Mouse (Mus musculus) embryo, embryonic 10.5 days (tissue): ENCODE measurements around the gene S100a1.

Experiments used
- DNase-seq: peaks from one replicate; pipeline ENCODE4 v3.0.0-alpha.2; 2015; ENCODE audit warnings: low spot score

Gene S100a1

DNA sequence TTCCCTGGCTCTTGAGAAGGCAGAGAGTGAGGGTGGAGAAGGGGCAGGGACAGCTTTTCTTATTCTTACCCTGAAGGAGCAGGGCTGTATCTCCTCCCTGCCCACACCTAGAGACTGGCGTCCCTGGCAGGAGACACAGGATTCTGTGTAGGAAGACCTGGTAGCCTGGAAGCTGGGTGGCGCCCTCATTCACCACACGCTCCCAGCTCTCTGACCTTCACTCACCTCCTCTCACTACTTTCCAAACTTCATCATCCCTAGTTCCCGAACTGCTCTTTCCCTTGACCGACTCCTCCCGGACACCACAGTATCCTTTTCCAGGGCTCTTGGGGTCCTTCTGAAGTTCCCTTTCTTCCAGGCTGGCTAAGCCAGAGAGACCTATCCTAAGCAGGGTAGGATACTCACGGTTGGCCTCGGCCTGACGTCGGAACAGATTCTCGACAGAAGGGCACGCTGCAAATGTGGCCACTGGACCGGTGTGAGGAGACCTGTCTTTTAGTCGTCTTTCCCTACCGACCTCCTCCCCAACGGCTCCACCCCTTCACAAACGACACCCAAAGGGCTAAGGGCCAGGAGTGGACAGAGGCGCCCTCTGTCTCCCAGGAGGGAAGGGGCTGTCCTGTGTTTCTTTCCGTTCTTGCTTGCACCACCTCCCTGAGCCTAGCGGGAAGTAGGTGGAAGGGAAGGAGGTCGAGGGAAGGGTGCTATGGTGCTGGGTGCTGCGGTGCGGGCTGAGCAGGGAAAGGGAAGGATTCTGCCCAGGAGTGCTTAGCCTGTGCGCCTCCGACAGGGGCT lies at the start of gene S100a1, which contains the start of gene S100a13:
Gene S100a1, minus strand, starts transcription at position 597 of the 795 bp plus-strand sequence.
Gene S100a13, plus strand, starts transcription at position 640 of the 795 bp plus-strand sequence.
- peak; percentile 47 for DNase-seq

DNA sequence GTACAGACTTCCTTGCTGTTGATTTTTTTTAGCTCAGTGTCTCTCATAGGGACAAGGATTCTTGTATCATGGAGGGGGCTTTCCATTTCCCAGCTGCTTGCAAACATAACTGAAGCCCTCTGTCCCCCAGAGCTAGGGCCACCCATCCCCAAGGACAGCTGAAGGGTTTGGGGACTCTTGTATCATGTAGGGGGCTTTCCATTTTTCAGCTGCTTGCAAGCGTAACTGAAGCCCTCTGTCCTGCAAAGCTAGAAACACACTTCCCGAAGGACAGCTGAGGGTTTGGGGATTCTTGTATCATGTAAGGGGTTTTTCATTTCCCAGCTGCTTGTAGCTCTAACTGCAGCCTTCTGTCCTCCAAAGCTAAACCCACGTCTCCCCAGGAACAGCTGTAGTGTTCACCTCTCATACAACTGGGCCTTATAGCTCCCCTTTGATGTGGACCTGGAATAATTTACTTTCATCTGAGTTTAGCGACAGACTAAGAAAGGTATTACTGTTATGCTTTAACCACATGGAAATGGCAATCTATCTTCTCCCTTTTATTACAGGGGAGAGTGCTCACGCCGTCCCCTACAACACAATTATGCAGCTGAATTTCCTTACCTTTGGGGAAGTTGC lies 45.9 kb upstream of the S100a1 start, which contains the start of gene S100a3:
Gene S100a3, plus strand, starts transcription at position 571 of the 621 bp plus-strand sequence.
- DNase-seq: no peak

DNA sequence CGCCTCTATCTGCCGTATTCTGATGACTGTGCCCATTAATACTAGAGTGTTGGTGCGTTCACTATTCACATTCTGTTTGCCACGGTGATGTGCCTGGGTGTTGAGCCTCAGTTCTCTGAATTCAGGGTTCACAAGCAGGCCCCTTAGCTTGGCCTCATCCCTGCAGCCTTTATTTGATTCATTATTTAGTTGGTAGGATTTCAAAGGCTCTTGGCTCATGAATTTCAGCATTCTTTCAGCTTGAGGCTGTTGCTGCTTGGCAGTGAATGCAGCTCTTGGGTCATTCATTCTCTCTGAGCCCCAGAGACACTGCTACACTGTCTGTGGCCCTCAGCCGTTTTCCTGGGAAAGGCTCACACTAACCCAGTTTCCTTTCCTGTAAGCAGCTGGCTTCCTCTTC lies 41.8 kb upstream of the S100a1 start:
- peak; percentile 14 for DNase-seq

DNA sequence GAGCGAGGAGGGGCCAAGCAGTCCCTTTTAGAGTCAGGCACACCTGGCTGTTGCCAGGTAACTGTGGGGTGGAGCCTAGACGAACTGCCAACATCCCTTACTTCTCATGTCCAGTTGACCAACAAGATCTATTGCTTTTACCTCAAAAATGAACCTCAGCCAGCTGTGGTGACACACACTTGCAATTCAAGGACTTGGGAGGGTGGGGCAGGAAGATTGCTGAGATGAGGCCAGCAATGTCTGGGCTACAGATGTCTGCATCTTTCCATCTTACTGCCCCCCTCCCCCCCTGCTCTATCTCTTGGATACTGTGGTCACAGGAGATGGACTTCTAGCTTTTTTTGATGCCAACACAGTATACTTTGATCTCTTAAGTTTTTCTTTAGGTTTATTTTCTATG lies 38.0 kb upstream of the S100a1 start:
- no peak for DNase-seq

DNA sequence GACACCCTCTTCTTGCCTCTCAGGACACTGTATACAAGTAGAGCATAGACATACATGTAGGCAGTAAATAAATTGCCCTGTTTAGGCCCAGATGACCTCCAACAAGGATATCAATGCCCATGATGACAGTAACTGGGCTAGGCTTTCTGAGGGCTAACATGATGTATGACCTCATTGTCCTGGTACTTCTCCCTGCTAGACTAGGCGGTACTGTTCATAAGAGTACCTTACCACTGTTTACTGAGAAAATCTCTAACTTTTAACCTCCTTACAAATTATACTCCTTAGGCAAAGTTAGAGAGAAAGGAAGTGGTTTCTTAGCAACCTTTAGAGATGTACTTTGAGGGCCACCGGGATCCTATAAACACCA lies 36.2 kb upstream of the S100a1 start:
- no peak for DNase-seq

DNA sequence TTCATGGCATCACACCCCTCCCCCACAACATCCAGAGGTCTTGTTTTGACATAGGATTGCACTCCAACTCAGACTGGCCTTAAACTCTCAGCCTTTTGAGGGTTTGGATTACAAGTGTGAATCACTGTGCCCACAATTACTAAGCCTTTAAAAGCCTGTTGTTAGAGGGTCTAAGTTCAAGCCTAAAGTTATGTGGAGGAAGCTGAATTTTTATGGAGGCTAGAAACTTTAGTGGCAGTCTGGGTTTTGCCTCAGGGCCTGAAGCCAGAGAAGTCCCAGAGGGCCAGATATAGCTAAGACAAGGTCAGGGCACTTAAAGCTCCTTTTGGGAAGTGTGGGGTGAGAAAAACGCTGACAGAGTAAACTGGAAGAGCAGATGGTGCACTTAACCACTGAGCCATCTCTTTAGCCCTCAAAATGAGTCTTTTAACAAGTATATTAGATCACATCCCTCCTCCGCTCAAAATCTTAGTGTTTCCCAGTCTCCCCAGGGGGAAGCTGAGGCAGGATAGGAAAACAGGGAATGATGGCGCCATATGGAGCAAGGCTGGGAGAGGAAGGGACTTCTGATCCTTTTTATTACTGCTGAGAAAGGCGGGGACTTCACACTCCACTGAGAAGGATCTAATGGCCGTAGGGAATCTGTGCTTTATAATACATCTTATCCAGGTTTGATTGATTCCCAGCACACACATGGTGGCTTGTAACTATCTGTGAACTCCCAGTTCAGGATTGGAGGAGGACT lies 35.7 kb upstream of the S100a1 start:
- peak; percentile 16 for DNase-seq

DNA sequence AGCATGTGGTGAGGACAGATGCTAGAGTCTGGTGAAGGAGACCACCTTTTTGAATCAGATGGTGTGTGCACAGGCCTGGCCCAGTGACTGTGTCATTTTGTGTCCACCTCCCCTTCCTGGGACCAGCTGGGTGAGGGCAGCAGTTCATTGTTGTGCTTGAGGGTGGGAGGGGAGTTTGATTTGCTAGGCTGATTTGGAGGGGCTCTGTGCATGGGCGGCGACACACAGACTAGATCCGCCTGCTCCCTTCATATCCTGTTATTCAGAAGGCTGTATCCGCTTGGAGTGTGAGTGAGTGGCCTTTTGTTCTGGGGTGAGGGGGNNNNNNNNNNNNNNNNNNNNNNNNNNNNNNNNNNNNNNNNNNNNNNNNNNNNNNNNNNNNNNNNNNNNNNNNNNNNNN lies 26.7 kb upstream of the S100a1 start:
- DNase-seq: peak; percentile 39

DNA sequence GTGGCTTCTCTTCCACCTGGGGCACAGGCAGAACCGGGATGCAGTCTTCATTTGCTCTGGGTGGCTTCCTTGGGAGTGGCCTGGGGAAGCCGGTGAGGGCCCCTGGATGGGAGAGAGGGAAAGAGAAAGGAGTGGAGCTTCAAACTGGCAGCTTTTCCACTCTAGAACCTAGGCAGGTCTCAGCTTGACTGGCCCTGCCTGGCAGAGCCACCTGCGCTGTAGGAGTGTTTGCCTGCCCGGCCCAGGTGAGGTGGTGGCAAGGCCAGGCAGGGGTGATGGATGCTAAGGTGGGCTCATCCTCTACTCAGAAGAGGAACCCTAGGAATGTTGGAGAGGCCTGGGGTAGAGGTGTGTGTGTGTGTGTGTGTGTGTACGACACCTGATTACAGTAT lies 23.7 kb upstream of the S100a1 start:
- no peak for DNase-seq

DNA sequence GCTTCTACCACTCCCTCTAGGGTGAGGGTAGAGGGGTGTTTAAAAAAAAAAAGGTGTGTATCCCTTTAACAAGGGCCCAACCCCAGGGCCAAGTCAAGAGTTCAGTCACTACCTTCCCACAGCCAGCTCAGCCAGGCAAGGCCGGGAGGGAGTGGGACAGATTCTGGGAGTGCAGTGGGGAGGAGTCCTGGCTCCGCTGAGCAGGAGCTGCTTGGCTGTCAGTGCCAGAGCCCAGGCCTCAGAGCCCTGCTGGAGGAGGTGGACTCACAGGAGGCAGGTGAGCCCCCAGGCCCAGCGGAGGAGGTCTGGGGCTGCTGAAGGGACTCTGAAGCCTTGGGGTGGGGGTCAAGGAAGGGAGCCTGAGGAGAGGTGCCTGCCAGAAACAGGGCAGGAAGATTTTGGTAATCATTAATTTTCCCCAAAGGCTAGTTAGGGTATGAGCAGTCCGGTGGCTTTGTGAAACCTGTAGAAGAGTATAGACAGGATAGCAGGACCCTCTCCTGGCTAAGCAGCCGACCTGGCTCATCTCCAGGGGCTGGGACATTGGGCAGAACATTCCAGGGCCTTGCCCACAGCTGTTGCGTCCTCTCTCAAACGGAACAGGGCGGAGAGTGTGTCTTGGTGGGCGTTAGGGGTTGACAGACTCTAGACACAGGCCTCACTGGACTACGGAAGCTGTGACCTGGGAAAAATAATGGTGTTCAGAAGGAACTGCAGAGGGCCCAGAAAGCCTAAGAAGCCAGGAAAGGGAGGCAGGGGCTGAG lies 23.1 kb upstream of the S100a1 start, which contains the start of gene S100a16:
Gene S100a16, plus strand, starts transcription at position 114 of the 764 bp plus-strand sequence.
- no peak for DNase-seq

DNA sequence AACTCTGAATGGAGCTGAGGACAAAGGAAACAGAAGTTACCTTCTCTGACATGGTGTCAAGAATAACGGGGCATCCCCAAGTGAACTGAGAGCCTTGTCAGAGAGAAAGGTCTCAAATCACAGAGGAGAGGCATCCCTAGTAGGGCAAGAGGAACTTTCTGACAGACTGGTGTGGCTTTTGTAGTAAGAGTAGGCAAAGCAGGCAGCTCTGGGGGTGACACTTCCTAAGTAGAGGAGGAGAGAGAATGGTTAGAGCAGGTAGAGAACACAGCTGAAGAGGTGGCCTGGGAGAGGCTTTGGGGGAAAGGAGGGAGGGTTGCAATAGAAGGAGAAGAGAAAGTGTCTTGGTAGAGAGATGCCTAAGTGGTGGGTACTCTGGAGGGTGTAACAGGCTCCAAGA lies 21.3 kb upstream of the S100a1 start:
- no peak for DNase-seq

DNA sequence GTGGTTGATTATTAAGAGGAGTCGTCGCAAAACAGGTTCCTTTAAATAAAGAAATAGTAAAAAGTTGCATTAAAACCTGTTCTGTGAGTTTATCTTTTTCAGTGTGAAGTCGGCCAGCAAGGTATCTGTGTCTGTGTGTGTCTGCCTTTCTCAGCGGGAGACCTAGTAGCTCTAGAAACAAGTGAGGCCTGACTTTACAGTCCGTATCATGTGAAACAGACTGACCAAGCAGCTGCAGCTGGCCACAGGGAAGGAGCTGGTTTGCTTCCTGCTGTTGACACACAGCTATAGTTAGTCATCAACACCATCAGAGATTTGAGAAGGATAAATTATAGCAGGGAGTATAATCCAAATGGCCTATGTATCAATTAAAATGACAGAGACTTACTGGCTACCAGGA lies 17.5 kb upstream of the S100a1 start:
- DNase-seq: no peak

DNA sequence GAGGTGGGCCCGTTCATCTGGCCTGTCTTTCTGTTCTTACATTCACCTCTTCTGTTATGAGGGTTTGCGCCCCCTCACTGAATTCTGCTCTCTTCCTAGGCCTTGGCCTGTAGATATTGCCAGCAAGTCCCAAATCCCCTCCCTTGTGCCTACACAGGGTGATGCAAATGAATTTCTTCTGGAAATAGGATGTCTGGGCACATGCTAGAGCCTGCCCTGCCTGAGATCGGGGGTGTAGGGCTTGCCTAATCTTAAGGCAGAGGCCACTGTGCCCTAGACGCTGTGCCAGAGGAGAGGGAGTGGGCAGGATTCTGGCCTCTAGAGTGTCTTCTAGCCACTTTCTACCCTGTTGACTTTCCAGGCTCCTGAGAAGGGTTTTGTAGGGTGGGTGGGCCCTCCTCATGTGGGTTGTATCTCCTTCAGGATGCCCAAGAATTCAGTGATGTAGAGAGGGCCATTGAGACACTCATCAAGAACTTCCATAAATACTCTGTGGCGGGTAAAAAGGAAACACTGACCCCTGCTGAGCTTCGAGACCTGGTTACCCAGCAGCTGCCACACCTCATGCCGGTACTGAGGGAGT lies 13.2 kb upstream of the S100a1 start:
- DNase-seq: no peak

DNA sequence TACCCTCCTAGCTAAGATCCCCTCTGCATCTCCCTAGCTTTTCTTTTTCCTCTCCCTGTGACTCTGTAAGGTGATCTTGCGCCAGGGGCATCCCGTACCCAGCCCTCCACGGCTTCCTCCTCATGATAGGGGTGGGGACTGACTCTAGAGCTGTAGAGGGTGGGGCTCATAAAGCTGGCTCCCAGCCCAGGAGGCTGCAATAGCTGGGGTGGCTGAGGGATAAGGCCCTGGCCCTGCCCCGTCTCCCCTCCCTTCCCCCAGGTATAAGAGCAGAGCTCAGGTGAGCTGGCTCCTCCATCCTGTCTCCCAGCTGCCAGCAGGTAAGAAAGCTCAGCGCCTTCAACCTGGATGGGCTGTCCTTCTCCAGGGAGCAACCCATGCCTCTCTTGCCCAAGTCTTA lies 12.4 kb upstream of the S100a1 start, which contains the start of gene S100a14:
Gene S100a14, plus strand, starts transcription at position 277 of the 400 bp plus-strand sequence.
- DNase-seq: no peak

DNA sequence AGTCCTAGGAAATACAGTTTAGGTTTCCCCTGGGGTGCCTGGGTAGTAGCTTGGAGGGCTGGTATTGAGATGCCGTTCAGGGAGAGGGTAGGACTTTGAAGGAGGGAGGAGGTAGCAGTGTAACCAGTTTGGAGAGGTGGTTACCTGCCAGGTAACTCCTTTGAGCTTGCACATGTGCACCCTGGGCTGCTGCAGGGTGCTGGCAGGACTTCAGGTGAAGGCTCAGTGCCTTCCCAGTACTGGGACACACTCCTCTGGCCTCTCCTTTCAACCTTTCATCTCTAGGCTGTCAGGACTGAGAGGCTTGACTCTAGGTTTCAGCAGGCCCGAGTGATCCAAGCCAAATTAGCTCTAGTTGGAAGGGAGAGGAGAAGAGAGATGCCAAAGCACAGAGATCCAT lies 11.9 kb upstream of the S100a1 start:
- DNase-seq: no peak

DNA sequence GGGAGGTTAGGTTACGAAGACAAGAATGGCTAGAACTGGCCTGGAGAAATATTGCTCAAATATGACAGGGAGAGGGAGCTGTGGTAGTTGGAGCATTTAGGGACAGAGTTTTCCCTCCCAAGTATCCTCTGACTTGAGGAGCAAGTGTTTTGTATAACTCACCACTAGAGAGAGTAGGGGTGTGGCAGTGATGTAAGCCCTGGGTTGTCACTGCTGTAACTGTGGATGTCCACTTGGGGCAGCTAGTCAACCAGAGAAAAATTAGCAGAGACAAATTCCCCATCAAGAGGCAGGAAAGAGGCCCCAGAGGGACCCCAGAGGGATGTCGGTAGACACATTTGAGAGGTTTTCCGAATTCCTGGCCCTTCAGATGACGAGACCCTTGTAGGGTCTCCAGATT lies 11.2 kb upstream of the S100a1 start:
- DNase-seq: peak; percentile 61

DNA sequence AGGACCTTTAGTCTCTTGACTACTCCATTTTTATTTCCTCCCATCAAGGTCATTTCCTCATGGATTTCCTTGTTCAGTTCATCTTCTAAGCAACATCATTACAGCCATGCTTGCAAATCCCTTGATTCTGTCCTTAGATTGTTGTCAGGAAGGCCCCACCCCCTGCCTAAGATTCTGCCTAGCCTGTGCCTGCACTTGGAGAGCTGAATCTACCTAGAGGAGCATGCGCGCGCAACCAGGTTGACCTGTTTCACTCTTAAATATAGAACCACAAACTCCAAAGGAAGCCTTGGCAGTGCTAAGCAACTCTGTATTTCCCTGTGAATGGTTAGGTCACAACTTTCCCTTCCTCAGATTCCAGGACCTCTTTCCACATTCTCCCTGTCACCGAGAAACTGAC lies 3.5 kb upstream of the S100a1 start:
- DNase-seq: no peak

DNA sequence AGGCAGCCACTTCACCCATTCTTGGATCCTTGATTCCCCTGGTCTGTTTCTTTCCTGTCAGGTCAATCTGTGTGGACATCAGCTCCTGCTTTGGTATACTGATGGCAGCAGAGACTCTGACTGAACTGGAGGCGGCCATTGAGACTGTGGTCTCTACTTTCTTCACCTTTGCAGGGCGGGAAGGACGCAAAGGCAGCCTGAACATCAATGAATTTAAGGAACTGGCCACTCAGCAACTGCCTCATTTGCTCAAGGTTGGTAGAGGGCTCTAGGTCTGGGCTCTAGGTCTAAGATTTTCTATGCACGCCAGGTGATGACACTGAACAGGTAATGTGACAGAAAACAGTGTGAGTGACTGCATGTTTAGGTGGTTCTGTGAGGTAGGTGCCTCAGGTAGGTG lies 1.6 kb upstream of the S100a1 start:
- DNase-seq: no peak

DNA sequence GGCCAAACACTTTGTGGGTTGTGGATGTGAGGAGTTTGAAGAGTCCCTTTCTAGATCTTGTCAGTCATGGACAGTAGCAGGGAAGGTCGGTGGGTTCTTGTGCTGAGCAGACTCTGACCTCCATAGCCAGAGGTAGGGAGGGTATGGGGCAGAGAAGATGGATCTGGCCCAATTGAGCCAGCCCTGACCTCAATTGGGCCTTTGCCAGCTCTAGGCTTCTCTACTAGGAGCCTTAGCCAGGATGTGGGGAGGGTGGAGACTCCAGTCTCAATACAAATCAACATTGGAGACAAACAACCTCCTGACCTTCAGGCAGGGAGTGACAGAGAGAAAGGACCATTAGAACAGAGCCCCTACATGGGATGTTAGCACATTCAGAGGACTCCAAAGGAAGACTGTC lies 1.1 kb upstream of the S100a1 start:
- DNase-seq: no peak

DNA sequence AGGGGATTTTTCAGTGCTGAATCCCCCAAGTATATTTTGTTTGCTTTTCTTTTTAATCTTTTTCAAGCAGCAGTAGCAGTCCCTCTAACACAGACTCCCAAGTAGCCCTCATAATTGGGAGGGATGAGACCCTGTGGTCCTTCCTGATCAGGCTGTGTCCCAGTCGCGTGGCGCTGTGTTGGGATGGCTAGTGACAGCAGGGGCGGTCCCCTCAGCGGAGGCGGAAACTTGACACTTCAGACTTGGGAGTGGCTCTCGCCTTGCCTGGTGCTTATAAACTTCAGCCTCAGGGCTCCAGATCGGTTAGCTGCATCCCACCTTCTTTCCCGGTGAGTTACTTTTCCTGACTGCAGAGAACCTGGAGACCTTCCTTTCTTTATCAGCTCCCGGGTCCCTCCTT lies 499 bp upstream of the S100a1 start:
- peak; percentile 82 for DNase-seq

DNA sequence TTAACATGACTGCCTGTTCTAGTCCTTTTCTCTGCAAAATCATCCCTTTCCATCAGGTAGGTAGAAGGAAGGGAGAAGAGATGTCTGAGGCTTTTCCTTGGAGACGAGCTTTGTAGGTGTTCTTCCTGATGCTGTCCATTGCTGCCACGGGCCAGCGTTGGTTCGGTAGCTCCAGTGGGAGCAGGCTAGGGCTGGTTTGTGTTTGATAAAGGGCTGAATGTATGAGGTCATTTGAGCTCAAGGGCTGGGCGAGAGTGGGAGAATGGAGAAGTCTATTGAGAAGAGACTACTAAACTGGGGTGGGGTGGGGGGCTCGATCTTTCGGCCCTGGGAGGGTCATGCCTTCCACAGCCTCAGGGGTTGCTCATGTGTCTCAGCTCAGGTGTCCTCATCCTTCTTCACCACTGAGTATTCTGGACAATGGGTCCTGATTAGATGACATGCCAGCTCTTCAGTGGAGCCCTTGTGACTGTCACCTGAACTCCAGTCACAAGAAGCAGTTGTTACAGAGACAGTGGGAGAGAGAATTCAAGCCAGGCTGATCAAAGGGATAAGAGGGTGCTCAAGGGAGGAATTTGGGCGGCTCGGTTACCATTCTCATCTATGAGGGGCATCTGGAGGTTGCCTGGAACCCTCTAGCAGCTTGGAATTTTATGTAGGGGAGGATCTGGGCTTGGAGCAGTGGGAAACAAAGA lies 1.1 kb downstream of the S100a1 start:
- DNase-seq: no peak

DNA sequence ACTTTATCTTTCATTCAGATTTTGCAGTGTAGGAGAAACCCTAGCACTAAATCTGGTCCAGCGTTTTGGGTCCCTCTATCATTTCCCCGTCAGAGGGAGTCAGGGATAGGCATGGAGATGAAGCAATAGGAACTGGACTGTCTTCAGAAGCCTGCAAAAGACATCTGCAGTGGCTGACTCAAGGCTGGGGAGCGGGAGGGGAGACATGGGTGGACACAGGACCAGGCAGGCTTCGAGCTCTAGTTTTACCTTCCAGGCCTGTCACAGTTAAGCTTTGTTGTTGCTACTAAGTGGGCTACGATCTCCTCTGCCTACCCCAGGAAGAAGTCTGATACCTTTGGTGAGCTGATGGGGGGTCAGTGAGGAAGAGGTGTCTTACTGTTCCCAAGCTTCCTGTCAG lies 1.9 kb downstream of the S100a1 start:
- no peak for DNase-seq
